Mouse (Mus musculus): ENCODE data around the gene Gm49630. TPM values are rescaled to one million over a fixed set of nuclear protein-coding genes. Genes with fewer than 3 reads are reported as not detected.
A peak's percentile ranks its signal among the peaks of the same experiment; 100 is the strongest.
"Not testable (repeated sequence)": the region's sequence is repeated elsewhere in the genome, so short reads cannot be mapped to it uniquely, and the experiment has no call there.

Gene Gm49630
- polyA plus RNA-seq, 1 experiment from 2014 or later = not detected

DNA sequence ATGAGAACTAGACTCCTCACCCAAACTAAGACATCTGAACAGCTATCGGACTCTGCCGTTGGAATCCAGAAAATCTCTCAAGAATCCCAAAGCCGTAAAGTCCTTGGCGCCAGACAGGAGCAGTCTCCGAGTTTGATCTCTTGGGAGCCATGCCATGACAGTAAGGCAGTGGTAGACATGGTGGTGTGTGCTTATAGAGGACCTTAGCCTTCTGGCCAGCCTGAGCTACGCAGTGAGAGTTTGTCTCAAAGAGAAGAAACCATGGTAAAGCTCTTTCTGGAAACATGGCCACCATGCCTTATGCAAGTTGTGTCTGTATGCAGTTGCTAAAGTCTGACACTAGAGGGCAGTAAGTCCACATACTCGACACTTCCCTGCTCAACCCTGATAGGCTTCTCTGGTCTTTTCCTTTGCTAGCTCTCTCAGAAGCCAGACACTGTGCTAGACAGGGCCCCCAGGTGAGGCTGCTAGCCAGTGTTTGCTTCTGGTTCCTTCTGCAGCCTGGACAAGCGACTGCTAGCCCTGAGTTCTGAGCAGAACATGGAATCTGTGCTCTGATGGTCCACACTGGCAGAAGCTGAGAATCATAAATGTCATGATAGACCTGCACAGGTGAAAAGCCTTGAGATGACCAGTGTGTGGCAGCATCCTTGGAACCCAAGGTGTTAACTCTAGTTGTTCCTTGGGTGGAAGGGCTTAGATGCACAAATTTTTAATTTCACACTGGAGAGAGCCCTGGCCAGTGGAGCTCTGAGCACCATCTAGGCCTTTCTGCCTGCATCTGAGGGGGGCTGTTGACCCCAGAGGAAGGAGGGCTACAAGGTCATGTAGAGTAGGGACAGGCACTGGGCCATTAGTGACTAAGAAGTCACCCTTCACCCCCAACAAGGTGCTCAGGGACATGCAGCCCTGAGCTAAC, 65.2 kb downstream of the Gm49630 start:
- ATAC-seq (replicated peaks; ENCODE audit: insufficient number of reproducible peaks, low FRiP score, low TSS enrichment) = peak; percentile 60; the same call in 1 of the 2 replicates
- H3K9ac ChIP-seq (ENCODE audit: low read depth, low read length) = not testable (repeated sequence)
- WGBS (ENCODE audit: insufficient replicate concordance) = 50% methylated on average over 8 of the region's 8 CpGs

More for the DNA sequence above, 65.2 kb downstream of the Gm49630 start:
- not testable (repeated sequence) for H3K4me1 ChIP-seq (ENCODE audit: control insufficient read depth, insufficient read depth, low read length); H3K4me3 ChIP-seq (ENCODE audit: low read depth, low read length); H3K27ac ChIP-seq (ENCODE audit: low read depth, low read length); H3K36me3 ChIP-seq (ENCODE audit: control insufficient read depth, insufficient read depth, low read length); H3K4me2 ChIP-seq; H3K27me3 ChIP-seq (ENCODE audit: control insufficient read depth, insufficient read depth, low read length); H3K9me3 ChIP-seq (replicated peaks; ENCODE audit: control insufficient read depth, low read length)

Other genes with a start within 250 kb of the Gm49630 start
- 45.3 and 56.0 TPM in 2 replicates for gene Rps6ka2, start 201.9 kb downstream of the Gm49630 start, polyA plus RNA-seq (2014; fragmentation: Nextera tagmentation; extraction: Ambion mirVana)
- gene Tcp10a, start 47.3 kb downstream of the Gm49630 start, polyA plus RNA-seq (2014; fragmentation: Nextera tagmentation; extraction: Ambion mirVana) = 0.14 and 0.24 TPM in 2 replicates
- gene Ttll2, start 19.3 kb downstream of the Gm49630 start, polyA plus RNA-seq (2014; fragmentation: Nextera tagmentation; extraction: Ambion mirVana) = not detected in 2 replicates
- not detected in 2 replicates for gene Unc93a2, start 13.5 kb upstream of the Gm49630 start, polyA plus RNA-seq (2014; fragmentation: Nextera tagmentation; extraction: Ambion mirVana)

Data from heart, embryonic 11.5 days (tissue).